Mouse (Mus musculus): ENCODE data around the gene Bend4. TPM values are rescaled to one million over a fixed set of nuclear protein-coding genes. Genes with fewer than 3 reads are reported as not detected.

Bend4 gene
- polyA plus RNA-seq, 1 experiment from 2014 or later, result 0.52 TPM

DNA sequence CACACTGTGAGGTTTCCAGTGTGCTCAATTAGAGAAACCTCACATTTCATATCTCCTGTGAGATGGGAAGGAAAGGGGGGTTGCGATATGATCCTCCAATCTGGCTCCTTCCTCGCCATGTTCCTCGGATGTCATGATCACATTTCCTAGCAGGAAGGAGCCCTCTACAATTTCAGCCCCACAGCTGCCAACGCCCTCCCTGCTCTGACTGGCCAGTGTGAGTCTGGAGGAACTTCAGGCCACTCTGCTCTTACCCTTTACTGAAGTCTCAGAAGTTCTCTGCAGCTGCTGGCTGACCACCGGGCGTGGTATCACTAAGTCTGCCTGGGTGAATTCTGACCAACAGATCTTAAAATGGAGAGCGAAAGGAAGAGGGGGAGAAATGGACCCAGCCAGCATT, 45.6 kb downstream of the Bend4 start:
- Histone ChIP-seq H3K27ac (replicated peaks) (no peak overlapping the region), H3K9ac (no peak overlapping the region), H3K9me3 (replicated peaks) (no peaks in the 10 kb centered on the region), H3K4me3 (replicated peaks) (no peak overlapping the region), H3K27me3 (no peaks in the 10 kb centered on the region), H3K36me3 (replicated peaks) (no peaks in the 10 kb centered on the region), H3K4me2 (no peak overlapping the region), H3K4me1 (replicated peaks) (no peaks in the 10 kb centered on the region)
- no peak for ATAC-seq (ENCODE audit: insufficient read depth)
- 75% methylated on average over 7 of the region's 7 CpGs for WGBS (ENCODE audit: insufficient replicate concordance)

DNA sequence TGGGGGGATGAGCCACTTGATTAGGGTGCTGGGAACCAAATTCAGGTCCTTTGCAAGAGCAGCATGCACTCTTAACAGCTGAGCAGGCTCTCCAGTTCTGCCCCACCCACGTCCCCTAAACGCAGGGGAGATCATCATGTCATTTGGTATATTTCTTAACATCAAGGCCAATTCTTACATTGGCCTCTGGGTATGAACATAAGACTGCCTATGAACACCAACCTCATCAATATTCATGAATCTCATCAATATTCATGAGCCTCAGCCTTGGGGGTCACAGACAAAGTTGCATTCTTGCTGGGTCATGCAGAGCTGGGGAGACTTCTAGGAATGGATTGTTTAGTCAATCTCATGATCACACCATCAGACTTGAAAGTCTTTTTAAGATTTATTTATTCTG, 46.4 kb downstream of the Bend4 start:
- WGBS (ENCODE audit: insufficient replicate concordance), result 62% methylated on average over 2 of the region's 2 CpGs
- no peak overlapping the region for H3K9ac ChIP-seq
- H3K9me3 ChIP-seq (replicated peaks), result no peaks in the 10 kb centered on the region
- H3K4me1 ChIP-seq (replicated peaks), result no peaks in the 10 kb centered on the region
- no peaks in the 10 kb centered on the region for H3K27me3 ChIP-seq
- no peak overlapping the region for H3K27ac ChIP-seq (replicated peaks)
- no peak overlapping the region for H3K4me3 ChIP-seq (replicated peaks)
- no peaks in the 10 kb centered on the region for H3K36me3 ChIP-seq (replicated peaks)
- no peak overlapping the region for H3K4me2 ChIP-seq
- ATAC-seq (ENCODE audit: insufficient read depth), result no peak

DNA sequence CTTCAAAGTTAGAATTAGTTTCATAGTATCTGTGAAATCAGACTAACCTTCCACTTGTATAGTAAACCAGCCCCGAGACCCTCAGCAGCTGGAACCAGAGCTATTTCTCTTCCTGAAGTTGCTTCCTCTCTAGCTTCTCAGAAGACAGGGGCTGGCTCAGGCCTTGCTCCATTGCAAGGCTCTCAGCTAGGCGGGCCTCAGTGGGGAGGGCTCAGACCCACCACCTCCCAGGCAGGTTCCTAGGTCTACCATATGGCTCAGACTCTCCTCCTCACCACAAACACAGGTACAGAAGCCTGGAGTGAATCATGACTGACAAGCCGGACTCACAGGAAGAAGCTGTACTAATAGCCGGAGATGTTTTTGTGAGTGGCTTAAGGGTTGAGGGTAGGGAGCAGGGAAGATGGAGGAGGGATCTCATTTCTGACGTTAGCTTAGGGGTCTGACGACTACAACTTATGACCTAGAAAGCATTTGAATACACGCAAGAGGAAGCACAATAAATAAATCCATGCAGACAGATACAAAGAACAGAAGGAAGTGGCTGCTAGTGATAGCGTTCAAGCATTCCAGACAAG, 51.0 kb downstream of the Bend4 start:
- Histone ChIP-seq H3K4me3 (replicated peaks) (no peak overlapping the region), H3K9me3 (replicated peaks) (no peaks in the 10 kb centered on the region), H3K27ac (replicated peaks) (no peak overlapping the region), H3K4me1 (replicated peaks) (no peaks in the 10 kb centered on the region), H3K27me3 (no peaks in the 10 kb centered on the region), H3K36me3 (replicated peaks) (no peaks in the 10 kb centered on the region), H3K9ac (no peak overlapping the region), H3K4me2 (no peak overlapping the region)
- 27% methylated on average over 8 of the region's 8 CpGs for WGBS (ENCODE audit: insufficient replicate concordance)
- no peak for ATAC-seq (ENCODE audit: insufficient read depth)

DNA sequence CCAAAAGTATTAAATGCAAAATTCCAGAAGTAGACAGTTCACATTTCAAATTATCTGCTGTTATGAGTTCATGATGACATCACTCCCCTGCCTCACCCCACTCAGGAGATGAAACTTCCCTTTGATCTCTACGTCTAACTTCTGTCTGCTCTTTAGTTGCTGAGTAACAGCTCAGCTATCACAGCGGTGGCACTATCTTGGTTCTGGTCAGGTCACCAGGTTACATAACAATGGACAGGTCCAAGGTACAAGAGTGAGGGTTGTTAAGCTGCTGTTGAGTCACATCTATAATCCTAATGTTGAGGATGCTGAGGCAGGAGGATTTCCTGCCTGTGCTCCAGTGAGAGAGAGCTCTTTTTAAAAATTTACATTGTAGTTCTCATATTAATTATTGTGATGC, 65.2 kb downstream of the Bend4 start:
- Histone ChIP-seq H3K9ac (no peak overlapping the region), H3K4me3 (replicated peaks) (no peak overlapping the region), H3K9me3 (replicated peaks) (no peaks in the 10 kb centered on the region), H3K27me3 (no peaks in the 10 kb centered on the region), H3K36me3 (replicated peaks) (no peaks in the 10 kb centered on the region), H3K27ac (replicated peaks) (no peak overlapping the region), H3K4me2 (no peak overlapping the region), H3K4me1 (replicated peaks) (no peaks in the 10 kb centered on the region)
- no peak for ATAC-seq (ENCODE audit: insufficient read depth)
- 37% methylated on average over 2 of the region's 2 CpGs for WGBS (ENCODE audit: insufficient replicate concordance)

DNA sequence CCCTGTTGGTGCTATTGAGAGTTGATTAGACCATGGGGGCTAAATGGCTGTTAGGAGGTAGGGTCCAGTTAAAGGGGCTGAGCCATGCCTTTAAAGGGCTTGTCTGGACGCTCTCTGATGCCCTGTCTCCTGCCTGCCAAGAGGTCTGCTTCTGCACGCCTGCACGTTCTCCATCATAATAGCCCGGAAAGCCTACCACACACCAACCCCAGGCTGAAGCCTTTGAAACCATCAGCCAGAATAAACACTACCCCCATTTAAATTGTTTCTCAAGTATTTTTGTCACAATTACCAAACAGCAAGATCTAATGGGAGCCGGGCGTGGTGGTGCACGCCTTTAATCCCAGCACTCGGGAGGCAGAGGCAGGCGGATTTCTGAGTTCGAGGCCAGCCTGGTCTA, 65.8 kb downstream of the Bend4 start:
- Histone ChIP-seq H3K4me1 (replicated peaks) (no peaks in the 10 kb centered on the region), H3K9ac (no peak overlapping the region), H3K36me3 (replicated peaks) (peaks cover 5% of the 10 kb centered on the region; the same call in 1 of the 2 replicates), H3K4me3 (replicated peaks) (no peak overlapping the region), H3K4me2 (no peak overlapping the region), H3K27ac (replicated peaks) (no peak overlapping the region), H3K9me3 (replicated peaks) (no peaks in the 10 kb centered on the region), H3K27me3 (no peaks in the 10 kb centered on the region)
- ATAC-seq (ENCODE audit: insufficient read depth), result no peak
- 87% methylated on average over 10 of the region's 10 CpGs for WGBS (ENCODE audit: insufficient replicate concordance)

DNA sequence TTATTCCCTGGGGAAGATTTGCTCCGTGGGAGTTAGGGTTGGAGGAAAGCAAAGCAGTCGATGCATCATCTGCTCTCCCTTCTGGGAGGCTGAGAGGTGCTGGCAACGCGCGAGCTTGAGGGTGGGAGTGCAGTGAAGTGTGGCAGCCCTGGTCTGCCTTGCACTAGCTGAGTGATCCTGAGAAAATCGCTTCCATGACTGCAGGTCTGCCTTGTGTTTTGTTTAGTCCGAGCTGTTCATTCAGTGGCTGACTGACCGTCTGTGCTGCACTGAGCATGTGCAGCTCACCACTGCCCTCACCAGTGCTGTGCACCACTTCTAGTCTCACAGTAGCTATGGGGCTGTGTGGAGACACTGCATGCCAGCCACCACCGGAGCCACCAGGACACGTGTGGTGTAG, 79.2 kb downstream of the Bend4 start:
- 84% methylated on average over 10 of the region's 10 CpGs for WGBS (ENCODE audit: insufficient replicate concordance)
- no peak overlapping the region for H3K4me2 ChIP-seq
- peaks cover 93% of the 10 kb centered on the region for H3K36me3 ChIP-seq (replicated peaks)
- ATAC-seq (ENCODE audit: insufficient read depth), result no peak
- H3K27ac ChIP-seq (replicated peaks), result no peak overlapping the region
- H3K9ac ChIP-seq, result no peak overlapping the region
- no peaks in the 10 kb centered on the region for H3K27me3 ChIP-seq
- no peak overlapping the region for H3K4me3 ChIP-seq (replicated peaks)
- H3K4me1 ChIP-seq (replicated peaks), result no peaks in the 10 kb centered on the region
- H3K9me3 ChIP-seq (replicated peaks), result no peaks in the 10 kb centered on the region

DNA sequence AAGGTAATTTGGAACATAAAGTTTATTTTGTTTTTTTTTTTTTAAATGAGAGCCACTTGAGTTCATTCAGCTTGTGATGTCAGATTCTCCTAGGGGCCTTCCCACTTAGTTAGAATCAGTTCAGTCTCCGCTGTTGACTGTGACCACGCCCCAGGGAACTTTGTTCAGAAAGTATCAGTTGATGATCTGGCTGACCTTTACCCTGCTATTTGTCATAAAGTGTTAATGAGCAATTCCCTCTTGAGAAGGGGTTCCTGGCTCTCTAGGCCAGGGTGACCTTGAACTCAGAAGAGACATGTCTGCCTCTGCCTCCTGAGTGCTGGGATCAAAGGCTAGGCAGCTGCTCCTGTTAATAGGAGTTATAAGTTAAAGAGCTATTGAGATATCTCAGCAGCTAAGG, 81.0 kb downstream of the Bend4 start:
- H3K27ac ChIP-seq (replicated peaks), result no peak overlapping the region
- H3K4me2 ChIP-seq, result no peak overlapping the region
- ATAC-seq (ENCODE audit: insufficient read depth), result no peak
- no peaks in the 10 kb centered on the region for H3K4me1 ChIP-seq (replicated peaks)
- H3K9ac ChIP-seq, result no peak overlapping the region
- H3K4me3 ChIP-seq (replicated peaks), result no peak overlapping the region
- WGBS (ENCODE audit: insufficient replicate concordance), result 76% methylated on average over 2 of the region's 2 CpGs
- H3K9me3 ChIP-seq (replicated peaks), result no peaks in the 10 kb centered on the region
- peaks cover 92% of the 10 kb centered on the region for H3K36me3 ChIP-seq (replicated peaks)
- H3K27me3 ChIP-seq, result no peaks in the 10 kb centered on the region

Other genes with a start within 250 kb of the Bend4 start
- gene Tmem33, start 167.7 kb downstream of the Bend4 start, polyA plus RNA-seq (2015; fragmentation: Nextera tagmentation; extraction: Ambion mirVana), result 78.7 and 79.7 TPM in 2 replicates
- 52.7 and 53.4 TPM in 2 replicates for gene Slc30a9, start 121.4 kb downstream of the Bend4 start, polyA plus RNA-seq (2015; fragmentation: Nextera tagmentation; extraction: Ambion mirVana)
- 0.56 and 0.66 TPM in 2 replicates for gene Shisa3, start 179.6 kb upstream of the Bend4 start, polyA plus RNA-seq (2015; fragmentation: Nextera tagmentation; extraction: Ambion mirVana)